Mouse (Mus musculus): ENCODE measurements around the gene Csf2rb2.

GRCm38 (mm10) chr15:78234823-78235509, 70.6 kb downstream of the Csf2rb2 start:
- TF ChIP-seq CTCF (IDR thresholded peaks at IDR 0.05; ENCODE audit: borderline replicate concordance, extremely low read depth, insufficient read depth, insufficient read length), result no peak
- TF ChIP-seq POLR2A (IDR thresholded peaks at IDR 0.05; ENCODE audit: borderline replicate concordance, extremely low read depth, insufficient read depth, insufficient read length, poor library complexity, severe bottlenecking), result no peak
